Mouse (Mus musculus): ENCODE results near the gene Glipr2. TPM values are rescaled to one million over a fixed set of nuclear protein-coding genes. Genes with fewer than 3 reads are reported as not detected.

The Glipr2 gene
- total and polyA plus RNA-seq, 3 experiments, result 47.0 to 73.9 (median 48.9) TPM

GRCm38 (mm10) chr4:43957846-43958461 lies 753 bp downstream of the Glipr2 start:
- Histone ChIP-seq H3K4me3 (ENCODE audit: low read depth, low read length) (peak overlapping the region; percentile 95), H3K4me1 (ENCODE audit: insufficient read depth, low read depth, low read length) (peaks cover 65% of the 10 kb centered on the region), H3K9me3 (replicated peaks) (no peaks in the 10 kb centered on the region), H3K27me3 (ENCODE audit: insufficient read depth, low read length) (peaks cover 9% of the 10 kb centered on the region), H3K36me3 (replicated peaks) (peaks cover 15% of the 10 kb centered on the region)
- no peak for ATAC-seq (ENCODE audit: extremely low read depth, insufficient number of reproducible peaks, low FRiP score, poor library complexity, severe bottlenecking)
- TF ChIP-seq POLR2AphosphoS5 (IDR thresholded peaks at IDR 0.05; ENCODE audit: insufficient replicate concordance, low read depth, low read length) (no peak), TAL1 (conservative IDR thresholded peaks at IDR 0.05; ENCODE audit: low read depth, low read length) (no peak), GATA1 (IDR thresholded peaks at IDR 0.05; ENCODE audit: borderline replicate concordance, low read length) (no peak), CTCF (IDR thresholded peaks at IDR 0.05; ENCODE audit: low read depth, low read length) (no peak), GATA2 (IDR thresholded peaks at IDR 0.05; ENCODE audit: borderline replicate concordance, low read depth, low read length) (no peak)
- DNase-seq (ENCODE audit: low spot score), result peak; percentile 39

- Histone ChIP-seq H3K9me3 (replicated peaks) (no peaks in the 10 kb centered on the region), H3K4me3 (ENCODE audit: low read depth, low read length) (peak overlapping the region; percentile 95; the same call in 1 of the 2 replicates), H3K36me3 (replicated peaks) (peaks cover 25% of the 10 kb centered on the region), H3K4me1 (ENCODE audit: insufficient read depth, low read depth, low read length) (peaks cover 82% of the 10 kb centered on the region), H3K27me3 (ENCODE audit: insufficient read depth, low read length) (peaks cover 6% of the 10 kb centered on the region)
- no peak for TF ChIP-seq POLR2AphosphoS5 (IDR thresholded peaks at IDR 0.05; ENCODE audit: insufficient replicate concordance, low read depth, low read length)
- no peak for TF ChIP-seq CTCF (IDR thresholded peaks at IDR 0.05; ENCODE audit: low read depth, low read length)
- no peak for TF ChIP-seq GATA2 (IDR thresholded peaks at IDR 0.05; ENCODE audit: borderline replicate concordance, low read depth, low read length)
- no peak for TF ChIP-seq GATA1 (IDR thresholded peaks at IDR 0.05; ENCODE audit: borderline replicate concordance, low read length)
- no peak for TF ChIP-seq TAL1 (conservative IDR thresholded peaks at IDR 0.05; ENCODE audit: low read depth, low read length)
- ATAC-seq (ENCODE audit: extremely low read depth, insufficient number of reproducible peaks, low FRiP score, poor library complexity, severe bottlenecking), result peak; percentile 23
- peak; percentile 45 for DNase-seq (ENCODE audit: low spot score)
These were observed 2.5 kb downstream of the Glipr2 start for GRCm38 (mm10) chr4:43959523-43960179.

- peaks cover 6% of the 10 kb centered on the region for H3K27me3 ChIP-seq (ENCODE audit: insufficient read depth, low read length)
- TF ChIP-seq GATA1 (IDR thresholded peaks at IDR 0.05; ENCODE audit: borderline replicate concordance, low read length) (no peak), CTCF (IDR thresholded peaks at IDR 0.05; ENCODE audit: low read depth, low read length) (no peak), TAL1 (conservative IDR thresholded peaks at IDR 0.05; ENCODE audit: low read depth, low read length) (peak; percentile 72), GATA2 (IDR thresholded peaks at IDR 0.05; ENCODE audit: borderline replicate concordance, low read depth, low read length) (no peak)
- peaks cover 29% of the 10 kb centered on the region for H3K36me3 ChIP-seq (replicated peaks)
- H3K4me1 ChIP-seq (ENCODE audit: insufficient read depth, low read depth, low read length), result peaks cover 88% of the 10 kb centered on the region
- DNase-seq (ENCODE audit: low spot score) (peak; percentile 49), ATAC-seq (ENCODE audit: extremely low read depth, insufficient number of reproducible peaks, low FRiP score, poor library complexity, severe bottlenecking) (peak; percentile 37)
- H3K9me3 ChIP-seq (replicated peaks), result no peaks in the 10 kb centered on the region
- H3K4me3 ChIP-seq (ENCODE audit: low read depth, low read length), result peak overlapping the region; percentile 95; the same call in 1 of the 2 replicates
These were observed 3.0 kb downstream of the Glipr2 start for GRCm38 (mm10) chr4:43960207-43960606.

GRCm38 (mm10) chr4:43964326-43964833 lies 7.2 kb downstream of the Glipr2 start:
- no peak for TF ChIP-seq POLR2AphosphoS5 (IDR thresholded peaks at IDR 0.05; ENCODE audit: insufficient replicate concordance, low read depth, low read length)
- TF ChIP-seq TAL1 (conservative IDR thresholded peaks at IDR 0.05; ENCODE audit: low read depth, low read length), result peak; percentile 46; the same call in 1 of the 2 replicates
- Histone ChIP-seq H3K4me1 (ENCODE audit: insufficient read depth, low read depth, low read length) (peaks cover 96% of the 10 kb centered on the region), H3K27me3 (ENCODE audit: insufficient read depth, low read length) (no peaks in the 10 kb centered on the region), H3K36me3 (replicated peaks) (peaks cover 64% of the 10 kb centered on the region), H3K9me3 (replicated peaks) (no peaks in the 10 kb centered on the region), H3K4me3 (ENCODE audit: low read depth, low read length) (peak overlapping the region; percentile 63; the same call in 1 of the 2 replicates)
- peak; percentile 58 for ATAC-seq (ENCODE audit: extremely low read depth, insufficient number of reproducible peaks, low FRiP score, poor library complexity, severe bottlenecking)
- peak; percentile 83 for DNase-seq (ENCODE audit: low spot score)

- Histone ChIP-seq H3K4me3 (ENCODE audit: low read depth, low read length) (peak overlapping the region; percentile 56; the same call in 1 of the 2 replicates), H3K36me3 (replicated peaks) (peaks cover 71% of the 10 kb centered on the region), H3K9me3 (replicated peaks) (no peaks in the 10 kb centered on the region), H3K27me3 (ENCODE audit: insufficient read depth, low read length) (no peaks in the 10 kb centered on the region), H3K4me1 (ENCODE audit: insufficient read depth, low read depth, low read length) (peaks cover 96% of the 10 kb centered on the region)
- DNase-seq (ENCODE audit: low spot score) (no peak), ATAC-seq (ENCODE audit: extremely low read depth, insufficient number of reproducible peaks, low FRiP score, poor library complexity, severe bottlenecking) (no peak)
- no peak for TF ChIP-seq POLR2AphosphoS5 (IDR thresholded peaks at IDR 0.05; ENCODE audit: insufficient replicate concordance, low read depth, low read length)
- TF ChIP-seq GATA2 (IDR thresholded peaks at IDR 0.05; ENCODE audit: borderline replicate concordance, low read depth, low read length), result no peak
These were observed 7.9 kb downstream of the Glipr2 start for GRCm38 (mm10) chr4:43964951-43965684.

GRCm38 (mm10) chr4:43965856-43966535 lies 8.8 kb downstream of the Glipr2 start:
- TF ChIP-seq GATA1 (IDR thresholded peaks at IDR 0.05; ENCODE audit: borderline replicate concordance, low read length), result no peak
- TF ChIP-seq POLR2AphosphoS5 (IDR thresholded peaks at IDR 0.05; ENCODE audit: insufficient replicate concordance, low read depth, low read length), result no peak
- TF ChIP-seq CTCF (IDR thresholded peaks at IDR 0.05; ENCODE audit: low read depth, low read length), result no peak
- no peak for TF ChIP-seq GATA2 (IDR thresholded peaks at IDR 0.05; ENCODE audit: borderline replicate concordance, low read depth, low read length)
- TF ChIP-seq TAL1 (conservative IDR thresholded peaks at IDR 0.05; ENCODE audit: low read depth, low read length), result no peak
- Histone ChIP-seq H3K4me3 (ENCODE audit: low read depth, low read length) (peak overlapping the region; percentile 49; the same call in 1 of the 2 replicates), H3K4me1 (ENCODE audit: insufficient read depth, low read depth, low read length) (peaks cover 96% of the 10 kb centered on the region)

More at GRCm38 (mm10) chr4:43965856-43966535, 8.8 kb downstream of the Glipr2 start:
- no peaks in the 10 kb centered on the region for H3K9me3 ChIP-seq (replicated peaks)
- DNase-seq (ENCODE audit: low spot score) (peak; percentile 55), ATAC-seq (ENCODE audit: extremely low read depth, insufficient number of reproducible peaks, low FRiP score, poor library complexity, severe bottlenecking) (no peak)
- peaks cover 78% of the 10 kb centered on the region for H3K36me3 ChIP-seq (replicated peaks)
- H3K27me3 ChIP-seq (ENCODE audit: insufficient read depth, low read length), result no peaks in the 10 kb centered on the region
